Mouse (Mus musculus): ENCODE results near the gene Dnph1. TPM values are rescaled to one million over a fixed set of nuclear protein-coding genes. Genes with fewer than 3 reads are reported as not detected.

Dnph1 gene
- polyA plus RNA-seq, 1 experiment from 2014 or later = 63.5 TPM

GRCm38 (mm10) chr17:46503847-46504638 is 7.5 kb downstream of the Dnph1 start:
- Histone ChIP-seq H3K4me2 (no peak overlapping the region), H3K4me3 (no peak overlapping the region), H3K27me3 (no peaks in the 10 kb centered on the region), H3K27ac (no peak overlapping the region), H3K9me3 (no peaks in the 10 kb centered on the region), H3K36me3 (peaks cover 46% of the 10 kb centered on the region), H3K9ac (peak overlapping the region; percentile 17; the same call in 1 of the 2 replicates), H3K4me1 (no peaks in the 10 kb centered on the region)
- ATAC-seq (ENCODE audit: insufficient number of reproducible peaks, insufficient read depth, low FRiP score, low TSS enrichment, low read depth) = no peak
- WGBS = 79% methylated on average over 14 of the region's 14 CpGs

GRCm38 (mm10) chr17:46505617-46506016 is 9.1 kb downstream of the Dnph1 start:
- Histone ChIP-seq H3K27ac (no peak overlapping the region), H3K9me3 (no peaks in the 10 kb centered on the region), H3K4me3 (no peak overlapping the region), H3K27me3 (no peaks in the 10 kb centered on the region), H3K36me3 (peaks cover 31% of the 10 kb centered on the region), H3K9ac (no peak overlapping the region), H3K4me2 (no peak overlapping the region), H3K4me1 (no peaks in the 10 kb centered on the region)
- ATAC-seq (ENCODE audit: insufficient number of reproducible peaks, insufficient read depth, low FRiP score, low TSS enrichment, low read depth) = no peak
- 85% methylated on average over 3 of the region's 3 CpGs for WGBS

- H3K36me3 ChIP-seq = peaks cover 6% of the 10 kb centered on the region; the same call in 1 of the 2 replicates
- no peak overlapping the region for H3K4me3 ChIP-seq
- no peak overlapping the region for H3K27ac ChIP-seq
- no peak; the same call in 1 of the 2 replicates for ATAC-seq (ENCODE audit: insufficient number of reproducible peaks, insufficient read depth, low FRiP score, low TSS enrichment, low read depth)
- no peaks in the 10 kb centered on the region for H3K9me3 ChIP-seq
- no peak overlapping the region for H3K9ac ChIP-seq
- H3K4me2 ChIP-seq = no peak overlapping the region
- 46% methylated on average over 11 of the region's 11 CpGs for WGBS
- no peaks in the 10 kb centered on the region for H3K27me3 ChIP-seq
- H3K4me1 ChIP-seq = 0 out of 2 replicates have a peak, but pooled peaks cover 4% of the 10 kb centered on the region
Observed at GRCm38 (mm10) chr17:46511059-46511710, 14.7 kb downstream of the Dnph1 start.

- H3K9me3 ChIP-seq = no peaks in the 10 kb centered on the region
- no peak overlapping the region for H3K9ac ChIP-seq
- H3K4me1 ChIP-seq = 0 out of 2 replicates have a peak, but pooled peaks cover 4% of the 10 kb centered on the region
- H3K27me3 ChIP-seq = no peaks in the 10 kb centered on the region
- no peak for ATAC-seq (ENCODE audit: insufficient number of reproducible peaks, insufficient read depth, low FRiP score, low TSS enrichment, low read depth)
- no peak overlapping the region for H3K4me3 ChIP-seq
- no peak overlapping the region for H3K4me2 ChIP-seq
- 66% methylated on average over 2 of the region's 2 CpGs for WGBS
- no peak overlapping the region for H3K27ac ChIP-seq
- 0 out of 2 replicates have a peak, but pooled peaks cover 4% of the 10 kb centered on the region for H3K36me3 ChIP-seq
Observed at GRCm38 (mm10) chr17:46513329-46513728, 16.8 kb downstream of the Dnph1 start.

GRCm38 (mm10) chr17:46519971-46520370 is 23.5 kb downstream of the Dnph1 start:
- Histone ChIP-seq H3K4me3 (peak overlapping the region; percentile 30), H3K36me3 (peaks cover 8% of the 10 kb centered on the region), H3K9ac (peak overlapping the region; percentile 62), H3K4me1 (peaks cover 13% of the 10 kb centered on the region), H3K9me3 (no peaks in the 10 kb centered on the region), H3K27ac (no peak overlapping the region), H3K27me3 (peaks cover 37% of the 10 kb centered on the region), H3K4me2 (peak overlapping the region; percentile 52)
- ATAC-seq (ENCODE audit: insufficient number of reproducible peaks, insufficient read depth, low FRiP score, low TSS enrichment, low read depth) = no peak
- WGBS = 40% methylated on average over 10 of the region's 10 CpGs

GRCm38 (mm10) chr17:46520385-46520979 is 24.0 kb downstream of the Dnph1 start:
- ATAC-seq (ENCODE audit: insufficient number of reproducible peaks, insufficient read depth, low FRiP score, low TSS enrichment, low read depth) = no peak
- Histone ChIP-seq H3K9ac (peak overlapping the region; percentile 62), H3K4me2 (peak overlapping the region; percentile 52), H3K27me3 (peaks cover 37% of the 10 kb centered on the region), H3K9me3 (no peaks in the 10 kb centered on the region), H3K4me3 (peak overlapping the region; percentile 30), H3K4me1 (peaks cover 13% of the 10 kb centered on the region), H3K27ac (no peak overlapping the region), H3K36me3 (peaks cover 13% of the 10 kb centered on the region)
- WGBS = 50% methylated on average over 25 of the region's 25 CpGs

GRCm38 (mm10) chr17:46521174-46521573 is 24.7 kb downstream of the Dnph1 start:
- H3K4me2 ChIP-seq = peak overlapping the region; percentile 52
- H3K4me1 ChIP-seq = peaks cover 13% of the 10 kb centered on the region
- no peak overlapping the region for H3K27ac ChIP-seq
- H3K4me3 ChIP-seq = no peak overlapping the region
- H3K9ac ChIP-seq = peak overlapping the region; percentile 62
- H3K36me3 ChIP-seq = peaks cover 20% of the 10 kb centered on the region
- ATAC-seq (ENCODE audit: insufficient number of reproducible peaks, insufficient read depth, low FRiP score, low TSS enrichment, low read depth) = no peak
- H3K27me3 ChIP-seq = peaks cover 37% of the 10 kb centered on the region
- no peaks in the 10 kb centered on the region for H3K9me3 ChIP-seq
- 81% methylated on average over 9 of the region's 9 CpGs for WGBS

- peaks cover 37% of the 10 kb centered on the region for H3K27me3 ChIP-seq
- 39% methylated on average over 24 of the region's 24 CpGs for WGBS
- no peak overlapping the region for H3K9ac ChIP-seq
- H3K4me2 ChIP-seq = no peak overlapping the region
- no peaks in the 10 kb centered on the region for H3K9me3 ChIP-seq
- no peak overlapping the region for H3K27ac ChIP-seq
- no peak overlapping the region for H3K4me3 ChIP-seq
- peaks cover 25% of the 10 kb centered on the region for H3K36me3 ChIP-seq
- ATAC-seq (ENCODE audit: insufficient number of reproducible peaks, insufficient read depth, low FRiP score, low TSS enrichment, low read depth) = no peak
- H3K4me1 ChIP-seq = peaks cover 13% of the 10 kb centered on the region
Observed at GRCm38 (mm10) chr17:46521963-46522668, 25.6 kb downstream of the Dnph1 start.

GRCm38 (mm10) chr17:46525065-46525464 is 28.6 kb downstream of the Dnph1 start:
- Histone ChIP-seq H3K36me3 (peaks cover 45% of the 10 kb centered on the region), H3K4me2 (no peak overlapping the region), H3K27me3 (peaks cover 29% of the 10 kb centered on the region), H3K4me1 (peaks cover 10% of the 10 kb centered on the region), H3K9me3 (no peaks in the 10 kb centered on the region), H3K4me3 (no peak overlapping the region), H3K27ac (no peak overlapping the region), H3K9ac (no peak overlapping the region)
- WGBS = 84% methylated on average over 10 of the region's 10 CpGs
- no peak for ATAC-seq (ENCODE audit: insufficient number of reproducible peaks, insufficient read depth, low FRiP score, low TSS enrichment, low read depth)

GRCm38 (mm10) chr17:46525579-46526307 is 29.2 kb downstream of the Dnph1 start:
- Histone ChIP-seq H3K9me3 (no peaks in the 10 kb centered on the region), H3K4me1 (peaks cover 6% of the 10 kb centered on the region), H3K4me3 (no peak overlapping the region), H3K4me2 (no peak overlapping the region), H3K27me3 (peaks cover 22% of the 10 kb centered on the region), H3K36me3 (peaks cover 45% of the 10 kb centered on the region), H3K27ac (no peak overlapping the region), H3K9ac (no peak overlapping the region)
- WGBS = 37% methylated on average over 12 of the region's 12 CpGs
- ATAC-seq (ENCODE audit: insufficient number of reproducible peaks, insufficient read depth, low FRiP score, low TSS enrichment, low read depth) = no peak

- Histone ChIP-seq H3K27ac (no peak overlapping the region), H3K4me1 (peaks cover 21% of the 10 kb centered on the region), H3K9me3 (no peaks in the 10 kb centered on the region), H3K4me2 (no peak overlapping the region), H3K36me3 (peaks cover 40% of the 10 kb centered on the region), H3K27me3 (0 out of 2 replicates have a peak, but pooled peaks cover 7% of the 10 kb centered on the region), H3K9ac (no peak overlapping the region), H3K4me3 (no peak overlapping the region)
- 90% methylated on average over 12 of the region's 12 CpGs for WGBS
- ATAC-seq (ENCODE audit: insufficient number of reproducible peaks, insufficient read depth, low FRiP score, low TSS enrichment, low read depth) = no peak
Observed at GRCm38 (mm10) chr17:46543661-46544060, 47.1 kb downstream of the Dnph1 start.
